Mouse (Mus musculus) cerebellum, postnatal 4 days (tissue): ENCODE results near the gene Syt17.
"Not testable (repeated sequence)": the region's sequence is repeated elsewhere in the genome, so short reads cannot be mapped to it uniquely, and the experiment has no call there.

Experiments used
- DNase-seq, 2 experiments: peaks; one replicate each; pipeline ENCODE4 v3.0.0; 2022; ENCODE audit warnings: low spot score in 2 of 2, mixed read lengths in 1 of 2

Syt17 gene

GRCm38 (mm10) chr7:118380056-118380455 lies 68.0 kb downstream of the Syt17 start:
- no peak for DNase-seq

GRCm38 (mm10) chr7:118376590-118376989 lies 71.4 kb downstream of the Syt17 start:
- no peak for DNase-seq

- DNase-seq, result no peak
Observed at GRCm38 (mm10) chr7:118375341-118375740, 72.7 kb downstream of the Syt17 start.

GRCm38 (mm10) chr7:118371361-118371760 lies 76.7 kb downstream of the Syt17 start:
- no peak for DNase-seq

GRCm38 (mm10) chr7:118369705-118370104 lies 78.3 kb downstream of the Syt17 start:
- DNase-seq, result no peak

GRCm38 (mm10) chr7:118365902-118366301 lies 82.1 kb downstream of the Syt17 start:
- no peak for DNase-seq

GRCm38 (mm10) chr7:118365251-118365650 lies 82.8 kb downstream of the Syt17 start:
- no peak for DNase-seq

GRCm38 (mm10) chr7:118364353-118365007 lies 83.5 kb downstream of the Syt17 start:
- DNase-seq, result peak in 1 of 2 experiments; percentile 16

- no peak for DNase-seq
Observed at GRCm38 (mm10) chr7:118363587-118364233, 84.3 kb downstream of the Syt17 start.

GRCm38 (mm10) chr7:118362931-118363330 lies 85.1 kb downstream of the Syt17 start:
- no peak for DNase-seq

GRCm38 (mm10) chr7:118362258-118362657 lies 85.8 kb downstream of the Syt17 start:
- no peak for DNase-seq

GRCm38 (mm10) chr7:118358977-118359376 lies 89.0 kb downstream of the Syt17 start:
- DNase-seq, result no peak

- DNase-seq, result not testable (repeated sequence)
Observed at GRCm38 (mm10) chr7:118356410-118357005, 91.5 kb downstream of the Syt17 start.

GRCm38 (mm10) chr7:118350840-118351239 lies 97.2 kb downstream of the Syt17 start:
- DNase-seq, result no peak

- DNase-seq, result no peak
Observed at GRCm38 (mm10) chr7:118346943-118347342, 101.1 kb downstream of the Syt17 start.

- DNase-seq, result no peak
Observed at GRCm38 (mm10) chr7:118346432-118346831, 101.6 kb downstream of the Syt17 start.

- no peak for DNase-seq
Observed at GRCm38 (mm10) chr7:118345396-118345795, 102.6 kb downstream of the Syt17 start.

GRCm38 (mm10) chr7:118344701-118345100 lies 103.3 kb downstream of the Syt17 start:
- no peak for DNase-seq
